In the genomic region with DNA sequence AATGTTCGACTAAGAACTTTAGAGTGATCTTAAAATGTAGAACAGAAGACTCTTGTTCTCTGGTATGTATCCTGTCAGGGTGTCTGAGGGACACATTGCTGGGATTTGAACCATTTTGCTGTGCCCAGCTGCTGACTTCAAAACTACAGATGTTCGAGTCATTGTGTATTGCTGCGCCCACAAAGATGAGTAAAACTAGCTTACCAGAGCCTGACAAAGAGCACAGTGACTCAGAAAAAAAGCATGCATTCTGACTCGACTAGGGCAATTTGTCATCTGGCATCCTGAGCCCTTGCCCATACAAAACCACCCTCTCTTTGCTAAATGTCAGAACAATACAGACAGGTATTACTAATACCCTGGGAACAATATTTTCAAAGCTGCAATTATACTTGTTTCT, we compare ENCODE assay signal across 22 mouse cellular contexts.
DNase-seq lines count a peak whose midpoint lies in the region.
"Had no signal": no experiment of that assay in that cellular context is flagged by ENCODE, and none has a peak within 500 bp of the region (broad histone marks: within the 10 kb centered on the region; RNA-seq: fewer than 3 reads in every experiment).

No protein-coding gene starts in this region.

- H3K4me1 ChIP-seq in forebrain, embryonic 10.5 days, result peaks cover 16% of the 10 kb centered on the region
- H3K4me1 ChIP-seq: embryonic facial prominence, embryonic 12.5 days; forebrain, embryonic 15.5 days; heart, embryonic 10.5 days had no signal

- H3K9me3 ChIP-seq in forebrain, embryonic 10.5 days, result no peaks in the 10 kb centered on the region
- H3K9me3 ChIP-seq: embryonic facial prominence, embryonic 12.5 days; forebrain, embryonic 15.5 days; heart, embryonic 10.5 days; hindbrain, embryonic 12.5 days had no signal

- peak; percentile 21 for DNase-seq in embryo, embryonic 10 days (ENCODE audit: low spot score)
- DNase-seq in embryo, embryonic 9.5 days (ENCODE audit: extremely low spot score), result no peak
- DNase-seq in 3134 (ENCODE audit: extremely low read depth, insufficient read length, low spot score), result peak; percentile 79
- DNase-seq in Muller cell, postnatal 12 days (ENCODE audit: inconsistent ontology term), result peak; percentile 87
- peak; percentile 50 for DNase-seq in fibroblast of lung, adult 2 months (ENCODE audit: low read depth)
- no peak for DNase-seq in forebrain, embryonic 10.5 days (ENCODE audit: extremely low spot score, low spot score)
- no peak for DNase-seq in right cerebral cortex, adult 2 months (ENCODE audit: low spot score in 2 of 2)
- DNase-seq: adrenal gland, postnatal 25 days; cerebellum, adult 11 months; cerebellum, adult 8-10 months; cerebellum, postnatal 14 days; heart, adult 18-20 months; heart, postnatal 10 days; heart, postnatal 4 days; kidney, adult 11 months had no signal

- 49% methylated on average over 4 of the region's 4 CpGs for WGBS in forebrain, embryonic 10.5 days

- no peak overlapping the region for H3K27ac ChIP-seq in forebrain, embryonic 10.5 days
- H3K27ac ChIP-seq: embryonic facial prominence, embryonic 12.5 days; forebrain, embryonic 15.5 days; heart, embryonic 10.5 days; hindbrain, embryonic 12.5 days; hindbrain, postnatal 0 days had no signal

- H3K4me3 ChIP-seq in forebrain, embryonic 10.5 days, result no peak overlapping the region
- H3K4me3 ChIP-seq: embryonic facial prominence, embryonic 12.5 days; forebrain, embryonic 15.5 days; heart, embryonic 10.5 days; hindbrain, embryonic 12.5 days had no signal

- H3K27me3 ChIP-seq in forebrain, embryonic 10.5 days (ENCODE audit: poor library complexity, severe bottlenecking), result no peaks in the 10 kb centered on the region
- H3K27me3 ChIP-seq: embryonic facial prominence, embryonic 12.5 days; forebrain, embryonic 15.5 days; hindbrain, embryonic 12.5 days; Patski had no signal

- H3K36me3 ChIP-seq in forebrain, embryonic 10.5 days (replicated peaks), result no peaks in the 10 kb centered on the region
- H3K36me3 ChIP-seq: embryonic facial prominence, embryonic 12.5 days; forebrain, embryonic 15.5 days; G1E; heart, embryonic 10.5 days; hindbrain, embryonic 12.5 days had no signal

Comparison
In these comparisons a context has a peak if more than half of its experiments do, and no peak if none do; other contexts are left out.
1. DNase-seq: peak in embryo, embryonic 10 days (single experiment), 3134 (single experiment), Muller cell, postnatal 12 days (single experiment) and fibroblast of lung, adult 2 months (single experiment); none in embryo, embryonic 9.5 days (single experiment), forebrain, embryonic 10.5 days (single experiment) and right cerebral cortex, adult 2 months (0 of 2).